Mouse (Mus musculus) heart, postnatal 0 days (tissue): ENCODE measurements at regions not wholly inside any gene's neighbourhood (a gene's known extent, or its start where the extent isn't known, plus 50 kb on each side); places are given as distances from the start of the nearest gene placed in this dataset.

ENCODE experiments used
- ATAC-seq: fragments of 200-750 bp; cut with Nextera tagmentation; 2 replicates; pipeline ENCODE4 v1.8.0; 2017; ENCODE audit warnings: low read depth, moderate number of reproducible peaks, moderate library complexity; ENCODE audit not compliant: insufficient read depth
- DNase-seq: peaks from one replicate; pipeline ENCODE4 v3.0.0-alpha.2; 2016; ENCODE audit warnings: low spot score
- H3K27ac ChIP-seq: fragments of 300-500 bp; sonication (generic); 2 replicates; pipeline ENCODE4 v1.5.1; 2014; ENCODE audit warnings: low read depth, mild to moderate bottlenecking
- H3K27me3 ChIP-seq: fragments of 300-500 bp; sonication (generic); 2 replicates; pipeline ENCODE4 v1.6.1; 2014; ENCODE audit warnings: low read length, mixed read lengths; ENCODE audit not compliant: control insufficient read depth, insufficient read depth
- H3K36me3 ChIP-seq: fragments of 300-500 bp; sonication (generic); replicated peaks from 2 replicates; pipeline ENCODE4 v1.6.1; 2014; ENCODE audit warnings: low read length, mixed read lengths; ENCODE audit not compliant: control insufficient read depth, insufficient read depth
- H3K4me1 ChIP-seq: fragments of 300-500 bp; sonication (generic); 2 replicates; pipeline ENCODE4 v1.6.1; 2014; ENCODE audit warnings: antibody characterized with exemption; ENCODE audit not compliant: control insufficient read depth, insufficient read depth
- H3K4me2 ChIP-seq: fragments of 300-500 bp; sonication (generic); 2 replicates; pipeline ENCODE4 v1.6.1; 2014; ENCODE audit warnings: low read depth, mild to moderate bottlenecking, low read length, moderate library complexity
- H3K4me3 ChIP-seq: fragments of 300-500 bp; sonication (generic); 2 replicates; pipeline ENCODE4 v1.5.1; 2014; ENCODE audit warnings: low read depth, low read length
- H3K9ac ChIP-seq: fragments of 300-500 bp; sonication (generic); replicated peaks from 2 replicates; pipeline ENCODE4 v1.6.1; 2014; ENCODE audit warnings: low read depth, low read length, mixed read lengths
- H3K9me3 ChIP-seq: fragments of 300-500 bp; sonication (generic); replicated peaks from 2 replicates; pipeline ENCODE4 v1.6.1; 2016; ENCODE audit warnings: low read length; ENCODE audit not compliant: control insufficient read depth
- CTCF ChIP-seq: IDR thresholded peaks from 2 replicates; pipeline ENCODE4 v1.5.1; 2016; ENCODE audit warnings: antibody characterized with exemption, control low read depth, low read depth
- EP300 ChIP-seq: IDR thresholded peaks from 2 replicates; pipeline ENCODE4 v1.6.1; 2016; ENCODE audit warnings: antibody characterized with exemption, low read depth
- WGBS: fragments of 180-500 bp; shearing (Covaris S2); extraction: QIAGEN DNeasy Blood & Tissue Kit; methylation state at CpG from one replicate; pipeline ENCODE4 v1.1.7; 2014; 5-methylcytosine and 5-hydroxymethylcytosine counted together

DNA sequence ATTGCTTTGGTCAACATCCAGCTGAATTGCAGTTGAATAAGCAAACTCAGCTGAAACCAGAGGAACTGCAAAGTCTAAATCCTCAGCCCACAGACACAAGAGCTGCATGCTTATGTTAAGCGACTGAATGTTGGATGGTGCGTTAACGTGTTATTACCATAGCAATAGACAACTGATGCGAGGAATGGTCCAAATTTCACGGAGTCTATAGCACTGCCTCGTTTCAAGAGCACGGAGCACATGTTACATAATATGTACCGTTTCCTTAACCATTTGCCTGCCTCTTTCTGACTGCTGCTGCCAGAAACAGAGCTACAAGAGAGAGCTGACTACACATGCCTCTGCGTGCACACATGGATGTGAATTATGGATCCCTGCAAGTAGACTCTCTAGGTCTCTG, 86.3 kb upstream of the Dyrk2 start:
- Histone ChIP-seq H3K27ac (no peak overlapping the region), H3K4me1 (no peaks in the 10 kb centered on the region), H3K9me3 (no peaks in the 10 kb centered on the region), H3K4me3 (no peak overlapping the region), H3K4me2 (no peak overlapping the region), H3K9ac (no peak overlapping the region), H3K36me3 (no peaks in the 10 kb centered on the region), H3K27me3 (no peaks in the 10 kb centered on the region)
- DNase-seq = no peak
- WGBS = 82% methylated on average over 9 of the region's 9 CpGs
- ATAC-seq = no peak
- TF ChIP-seq CTCF (no peak), EP300 (no peak)

DNA sequence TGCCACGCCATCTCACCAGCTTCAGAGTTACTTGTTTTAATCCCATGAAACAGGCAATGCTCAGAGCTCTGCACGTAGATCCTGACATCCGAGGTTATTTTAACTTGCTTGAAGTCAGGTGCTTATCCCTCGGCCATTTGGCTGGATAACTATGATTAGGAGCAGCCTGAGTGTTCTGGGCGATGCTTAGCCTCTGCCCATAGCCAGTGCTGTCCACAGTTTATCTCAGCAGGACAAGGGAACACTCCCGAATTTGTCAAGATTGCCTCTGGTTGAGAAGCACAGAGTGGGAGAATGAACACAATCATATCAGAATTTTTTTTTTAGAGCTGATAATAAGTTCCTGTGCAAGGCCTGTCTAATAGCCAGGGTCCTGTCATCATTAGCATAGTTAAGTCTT, 83.4 kb upstream of the Dyrk2 start:
- ATAC-seq (no peak), DNase-seq (no peak)
- H3K9ac ChIP-seq = no peak overlapping the region
- TF ChIP-seq EP300 (no peak), CTCF (no peak)
- H3K4me1 ChIP-seq = no peaks in the 10 kb centered on the region
- H3K27me3 ChIP-seq = no peaks in the 10 kb centered on the region
- WGBS = 25% methylated on average over 6 of the region's 6 CpGs
- no peak overlapping the region for H3K27ac ChIP-seq
- H3K4me2 ChIP-seq = no peak overlapping the region
- no peaks in the 10 kb centered on the region for H3K36me3 ChIP-seq
- H3K9me3 ChIP-seq = no peaks in the 10 kb centered on the region
- H3K4me3 ChIP-seq = no peak overlapping the region

DNA sequence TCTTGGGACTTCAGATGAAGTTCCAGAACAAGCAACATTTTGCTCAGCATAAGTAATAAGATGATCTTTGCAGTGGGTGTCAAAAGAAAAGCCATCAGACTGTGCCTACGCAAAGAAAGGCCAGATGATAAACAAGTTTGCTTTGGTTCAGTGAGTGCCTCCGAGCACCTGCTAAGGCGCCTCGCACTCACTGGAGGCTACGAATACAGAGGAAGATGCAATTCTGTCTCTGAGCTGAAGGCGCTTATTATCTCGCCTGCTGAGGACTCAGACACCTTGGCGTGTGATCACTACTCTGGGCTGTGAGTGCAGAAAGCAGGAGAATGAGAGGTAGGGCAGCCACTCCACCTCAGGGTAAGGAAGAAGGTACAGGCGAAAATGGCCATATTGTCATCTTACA, 82.7 kb upstream of the Dyrk2 start:
- Histone ChIP-seq H3K4me3 (no peak overlapping the region), H3K9ac (no peak overlapping the region), H3K27ac (no peak overlapping the region), H3K9me3 (no peaks in the 10 kb centered on the region), H3K4me1 (no peaks in the 10 kb centered on the region), H3K4me2 (no peak overlapping the region), H3K27me3 (no peaks in the 10 kb centered on the region), H3K36me3 (no peaks in the 10 kb centered on the region)
- 89% methylated on average over 9 of the region's 9 CpGs for WGBS
- TF ChIP-seq EP300 (no peak), CTCF (no peak)
- DNase-seq (no peak), ATAC-seq (no peak)

DNA sequence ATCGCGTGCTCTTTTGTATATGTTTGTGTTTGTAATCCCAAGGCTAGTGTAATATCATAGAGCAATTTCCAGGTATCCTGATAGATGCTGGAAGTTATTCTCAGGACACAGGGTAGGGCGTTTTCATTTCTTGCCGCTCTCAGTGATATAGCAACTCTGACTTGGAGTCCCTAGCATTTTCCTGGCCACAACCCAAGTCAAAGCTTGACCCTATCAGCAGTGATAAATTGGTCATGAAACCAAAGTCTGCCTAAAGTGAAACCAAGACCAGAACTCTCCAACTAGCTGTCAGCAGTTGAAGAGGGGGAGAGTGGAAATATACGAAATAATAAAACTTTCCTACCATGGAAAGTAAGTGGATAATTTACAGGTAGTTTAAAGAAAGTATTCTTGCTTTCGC, 77.7 kb upstream of the Dyrk2 start:
- Histone ChIP-seq H3K9me3 (no peaks in the 10 kb centered on the region), H3K36me3 (no peaks in the 10 kb centered on the region), H3K9ac (no peak overlapping the region), H3K4me2 (no peak overlapping the region; the same call in 1 of the 2 replicates), H3K27ac (no peak overlapping the region), H3K4me3 (no peak overlapping the region), H3K27me3 (no peaks in the 10 kb centered on the region), H3K4me1 (0 out of 2 replicates have a peak, but pooled peaks cover 3% of the 10 kb centered on the region)
- WGBS = 49% methylated on average over 6 of the region's 6 CpGs
- TF ChIP-seq CTCF (no peak), EP300 (no peak)
- ATAC-seq = no peak
- peak; percentile 12 for DNase-seq

DNA sequence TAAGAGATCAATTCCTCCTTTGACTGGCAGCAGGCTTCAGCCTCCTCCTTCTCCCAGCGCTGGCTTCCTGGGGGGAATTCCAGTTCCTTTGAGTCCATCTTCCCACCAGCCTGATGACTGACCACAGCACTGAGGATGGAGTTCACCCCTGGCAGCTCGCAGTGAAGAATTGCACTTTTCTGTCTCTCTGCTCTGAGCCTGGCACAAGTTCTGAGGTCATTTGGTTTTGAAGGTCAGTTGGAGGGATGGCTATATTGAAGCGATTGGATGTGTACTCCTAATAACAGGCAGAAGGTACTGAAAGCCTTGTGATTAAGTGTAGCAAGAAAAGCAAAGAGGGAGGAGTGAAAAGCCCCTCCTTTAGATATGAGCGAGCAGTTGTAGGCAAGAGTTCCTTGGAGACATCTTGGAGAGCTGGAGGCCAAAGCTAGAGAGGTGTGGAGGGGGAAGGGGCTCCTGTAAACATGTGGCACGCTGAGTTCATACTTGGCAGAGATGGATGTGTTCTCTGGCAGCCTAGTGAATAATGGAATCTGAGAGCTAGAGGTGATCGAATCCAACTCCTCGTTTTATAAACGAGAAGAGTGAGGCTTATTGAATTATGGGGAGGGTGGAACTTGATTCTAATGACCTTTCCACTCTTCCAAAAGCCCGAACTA, 77.1 kb upstream of the Dyrk2 start:
- Histone ChIP-seq H3K9ac (no peak overlapping the region), H3K27me3 (no peaks in the 10 kb centered on the region), H3K36me3 (no peaks in the 10 kb centered on the region), H3K4me2 (no peak overlapping the region; the same call in 1 of the 2 replicates), H3K4me1 (0 out of 2 replicates have a peak, but pooled peaks cover 3% of the 10 kb centered on the region), H3K4me3 (no peak overlapping the region), H3K27ac (no peak overlapping the region), H3K9me3 (no peaks in the 10 kb centered on the region)
- ATAC-seq (peak; percentile 33; the same call in 1 of the 2 replicates), DNase-seq (no peak)
- WGBS = 47% methylated on average over 9 of the region's 9 CpGs
- TF ChIP-seq CTCF = no peak
- TF ChIP-seq EP300 = no peak

DNA sequence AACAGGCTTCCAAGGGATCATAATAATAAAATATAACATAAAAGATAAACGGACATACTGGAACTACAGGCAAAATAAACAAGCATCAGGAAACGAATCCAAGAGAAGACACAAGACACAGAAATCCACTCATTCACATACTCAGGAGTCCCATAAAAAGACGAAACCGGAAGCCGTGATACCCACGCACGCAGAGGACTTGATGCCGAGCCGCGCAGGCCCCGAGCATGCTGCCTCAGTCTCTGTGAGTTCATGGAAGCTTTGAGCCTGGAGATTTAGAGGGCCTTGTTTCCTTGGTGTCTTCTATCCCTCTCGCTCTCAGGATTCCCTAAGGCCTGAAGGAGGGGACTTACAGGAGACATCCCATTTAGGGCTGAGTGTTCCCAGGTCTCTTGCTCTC, 57.3 kb upstream of the Dyrk2 start:
- WGBS = 87% methylated on average over 12 of the region's 12 CpGs
- H3K36me3 ChIP-seq = no peaks in the 10 kb centered on the region
- H3K9me3 ChIP-seq = no peaks in the 10 kb centered on the region
- H3K4me2 ChIP-seq = no peak overlapping the region
- DNase-seq = no peak
- H3K27me3 ChIP-seq = no peaks in the 10 kb centered on the region
- H3K4me1 ChIP-seq = no peaks in the 10 kb centered on the region
- H3K27ac ChIP-seq = no peak overlapping the region
- no peak overlapping the region for H3K9ac ChIP-seq
- H3K4me3 ChIP-seq = no peak overlapping the region
- TF ChIP-seq EP300 = no peak
- TF ChIP-seq CTCF = no peak
- ATAC-seq = no peak
